Mouse (Mus musculus) MEL (cell line): Measurements from ENCODE around the gene Pde6d. TPM values are rescaled to one million over a fixed set of nuclear protein-coding genes. Genes with fewer than 3 reads are reported as not detected.
A peak's percentile ranks its signal among the peaks of the same experiment; 100 is the strongest.

ENCODE experiments used
- DNase-seq: peaks from one replicate; pipeline ENCODE4 v3.0.0; 2011; ENCODE audit warnings: low read depth, low spot score
- H3K27ac ChIP-seq: 2 replicates; pipeline ENCODE4 v1.5.1; 2012; ENCODE audit warnings: low read depth, mild to moderate bottlenecking, control low read depth, low read length, moderate library complexity; ENCODE audit not compliant: control insufficient read depth
- H3K27me3 ChIP-seq, 2 experiments: fragments of 150-350 bp in 1 of 2; sonication (generic) in 1 of 2; 2 replicates each; pipeline ENCODE4 v1.6.1; 2012; ENCODE audit warnings: low read length in 2 of 2, mild to moderate bottlenecking in 2 of 2, improper control_type of control experiment in 1 of 2, moderate library complexity in 1 of 2; ENCODE audit not compliant: insufficient read depth in 2 of 2, control insufficient read depth in 1 of 2
- H3K36me3 ChIP-seq, 2 experiments: 2 replicates each; pipeline ENCODE4 v1.6.1; 2012 to 2014; ENCODE audit warnings: low read length in 2 of 2, improper control_type of control experiment in 1 of 2, inconsistent platforms in 1 of 2, mild to moderate bottlenecking in 1 of 2; ENCODE audit not compliant: insufficient read depth in 2 of 2, control insufficient read depth in 1 of 2
- H3K4me1 ChIP-seq, 2 experiments: fragments of 150-350 bp in 1 of 2; sonication (generic) in 1 of 2; 2 replicates each; pipeline ENCODE4 v1.6.1; 2012; ENCODE audit warnings: low read length in 2 of 2, improper control_type of control experiment in 1 of 2, mild to moderate bottlenecking in 1 of 2; ENCODE audit not compliant: insufficient read depth in 2 of 2, control insufficient read depth in 1 of 2
- H3K4me3 ChIP-seq, 2 experiments: fragments of 150-350 bp in 1 of 2; sonication (generic) in 1 of 2; 2 replicates each; pipeline ENCODE4 v1.5.1; 2012; ENCODE audit warnings: low read depth in 2 of 2, low read length in 2 of 2, mild to moderate bottlenecking in 2 of 2, moderate library complexity in 2 of 2, control low read depth in 1 of 2, improper control_type of control experiment in 1 of 2; ENCODE audit not compliant: control insufficient read depth in 1 of 2, insufficient read depth in 1 of 2
- H3K79me2 ChIP-seq: 2 replicates; pipeline ENCODE4 v1.6.1; 2012; ENCODE audit warnings: mild to moderate bottlenecking, low read length, moderate library complexity; ENCODE audit not compliant: control insufficient read depth, poor library complexity, insufficient read depth
- H3K9ac ChIP-seq: 2 replicates; pipeline ENCODE4 v1.6.1; 2012; ENCODE audit warnings: low read depth, mild to moderate bottlenecking, control low read depth, low read length, moderate library complexity; ENCODE audit not compliant: control insufficient read depth, poor library complexity, severe bottlenecking
- H3K9me3 ChIP-seq: fragments of 150-350 bp; sonication (generic); replicated peaks from 2 replicates; pipeline ENCODE4 v1.6.1; 2012; ENCODE audit warnings: mild to moderate bottlenecking, low read length, improper control_type of control experiment, moderate library complexity; ENCODE audit not compliant: insufficient read depth
- CTCF ChIP-seq, 3 experiments: IDR thresholded peaks in 2 of 3; conservative IDR thresholded peaks in 1 of 3; 2 replicates each; pipeline ENCODE4 v1.5.1; 2011 to 2012; ENCODE audit warnings: low read length in 3 of 3, low read depth in 2 of 3, mild to moderate bottlenecking in 2 of 3, improper control_type of control experiment in 1 of 3, inconsistent platforms in 1 of 3, mixed read lengths in 1 of 3, moderate library complexity in 1 of 3; ENCODE audit not compliant: control insufficient read depth in 1 of 3, insufficient read depth in 1 of 3, poor library complexity in 1 of 3, severe bottlenecking in 1 of 3
- E2F4 ChIP-seq: IDR thresholded peaks from 2 replicates; pipeline ENCODE4 v1.6.1; 2011; ENCODE audit warnings: low read depth, low read length, improper control_type of control experiment, borderline replicate concordance
- EP300 ChIP-seq, 2 experiments: IDR thresholded peaks; 2 replicates each; pipeline ENCODE4 v1.6.1; 2011; ENCODE audit warnings: improper control_type of control experiment in 2 of 2, low read length in 2 of 2, low read depth in 1 of 2, mild to moderate bottlenecking in 1 of 2
- ETS1 ChIP-seq: IDR thresholded peaks from 2 replicates; pipeline ENCODE4 v1.6.1; 2012; ENCODE audit warnings: low read depth, mild to moderate bottlenecking, inconsistent platforms, low read length, improper control_type of control experiment, moderate library complexity
- GABPA ChIP-seq: IDR thresholded peaks from 2 replicates; pipeline ENCODE4 v1.6.1; 2012; ENCODE audit warnings: low read depth, mild to moderate bottlenecking, inconsistent platforms, low read length, improper control_type of control experiment, moderate library complexity
- HCFC1 ChIP-seq: IDR thresholded peaks from 2 replicates; pipeline ENCODE4 v1.6.1; 2012; ENCODE audit warnings: low read depth, mild to moderate bottlenecking, inconsistent platforms, low read length, improper control_type of control experiment, moderate library complexity
- KAT2A ChIP-seq: conservative IDR thresholded peaks from 2 replicates; pipeline ENCODE4 v1.6.1; 2012; ENCODE audit warnings: low read depth, low read length, improper control_type of control experiment, inconsistent platforms
- MAX ChIP-seq: IDR thresholded peaks from 2 replicates; pipeline ENCODE4 v1.6.1; 2011; ENCODE audit warnings: low read length, improper control_type of control experiment
- MXI1 ChIP-seq: IDR thresholded peaks from 2 replicates; pipeline ENCODE4 v1.6.1; 2011; ENCODE audit warnings: mild to moderate bottlenecking, low read depth, low read length, improper control_type of control experiment
- MYC ChIP-seq: IDR thresholded peaks from 2 replicates; pipeline ENCODE4 v1.6.1; 2011; ENCODE audit warnings: low read depth, mild to moderate bottlenecking, low read length, improper control_type of control experiment, moderate library complexity
- NELFE ChIP-seq: IDR thresholded peaks from 2 replicates; pipeline ENCODE4 v1.6.1; 2011; ENCODE audit warnings: low read depth, low read length, improper control_type of control experiment
- POLR2AphosphoS2 ChIP-seq: IDR thresholded peaks from 2 replicates; pipeline ENCODE4 v1.6.1; 2011; ENCODE audit warnings: low read length, improper control_type of control experiment
- RAD21 ChIP-seq: IDR thresholded peaks from 2 replicates; pipeline ENCODE4 v1.6.1; 2011; ENCODE audit warnings: mild to moderate bottlenecking, low read depth, low read length, improper control_type of control experiment
- SMC3 ChIP-seq: IDR thresholded peaks from 2 replicates; pipeline ENCODE4 v1.6.1; 2011; ENCODE audit warnings: low read depth, low read length, improper control_type of control experiment
- TBP ChIP-seq: IDR thresholded peaks from 2 replicates; pipeline ENCODE4 v1.8.0; 2011; ENCODE audit warnings: low read depth, low read length, improper control_type of control experiment
- TCF12 ChIP-seq: IDR thresholded peaks from 2 replicates; pipeline ENCODE4 v1.6.1; 2014; ENCODE audit warnings: low read depth, mild to moderate bottlenecking, inconsistent platforms, low read length, improper control_type of control experiment, moderate library complexity
- USF1 ChIP-seq: IDR thresholded peaks from 2 replicates; pipeline ENCODE4 v1.6.1; 2014; ENCODE audit warnings: low read depth, mild to moderate bottlenecking, inconsistent platforms, low read length, improper control_type of control experiment, moderate library complexity
- ZC3H11A ChIP-seq: IDR thresholded peaks from 2 replicates; pipeline ENCODE4 v1.6.1; 2012; ENCODE audit warnings: low read depth, mild to moderate bottlenecking, inconsistent platforms, low read length, improper control_type of control experiment
- ZMIZ1 ChIP-seq: IDR thresholded peaks from 2 replicates; pipeline ENCODE4 v1.6.1; 2012; ENCODE audit warnings: low read depth, mild to moderate bottlenecking, inconsistent platforms, low read length, improper control_type of control experiment, moderate library complexity
- polyA plus RNA-seq, 2 experiments: library from polyadenylated mRNA; stranded (reverse) in 1 of 2; unstranded in 1 of 2; fragments of >175 nt in 1 of 2; fragments of >200 nt in 1 of 2; gene quantifications; 2 replicates each; pipeline versions ENCODE4 v1.2.1 to v1.2.4; 2012; ENCODE audit warnings: low replicate concordance in 2 of 2, low read depth in 1 of 2; ENCODE audit not compliant: insufficient read length in 2 of 2, insufficient read depth in 1 of 2, missing spikeins in 1 of 2
- total RNA-seq: library from RNA; depleted of rRNA; stranded (reverse); fragments of 300-350 nt; gene quantifications from 2 replicates; pipeline ENCODE4 v1.2.3, GENCODE M21; 2012

The Pde6d gene
- total and polyA plus RNA-seq, 3 experiments = 13.4 to 79.9 TPM; not detected in 1

DNA sequence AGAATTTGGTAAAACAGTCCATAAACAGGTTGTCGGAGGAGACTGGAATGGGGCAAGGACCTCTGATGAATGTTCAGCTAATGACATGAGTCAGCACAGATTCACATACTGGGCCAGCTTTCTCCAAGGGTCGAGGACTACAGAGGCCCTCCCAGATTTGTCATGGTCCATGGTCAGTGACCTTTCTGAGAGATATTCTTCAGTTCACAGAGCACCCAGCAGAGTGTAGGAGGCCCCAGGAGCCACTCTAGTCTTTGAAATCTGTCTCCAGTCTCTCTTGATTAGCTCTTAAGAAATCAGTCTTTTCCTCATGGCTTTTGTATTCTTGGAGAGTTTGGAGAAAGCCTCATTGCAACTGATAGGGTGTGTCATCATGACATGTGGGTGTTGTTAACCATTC lies 39.9 kb upstream of the Pde6d start:
- TF ChIP-seq ETS1 (no peak), MXI1 (no peak), RAD21 (no peak), MAX (no peak), NELFE (no peak), USF1 (no peak), HCFC1 (no peak)
- TF ChIP-seq, all 39 proteins: peak for 0
- H3K27me3 ChIP-seq = no peaks in the 10 kb centered on the region
- no peaks in the 10 kb centered on the region for H3K9me3 ChIP-seq
- DNase-seq = no peak
- no peak overlapping the region for H3K27ac ChIP-seq
- H3K4me1 ChIP-seq = no peaks in the 10 kb centered on the region
- no peaks in the 10 kb centered on the region for H3K79me2 ChIP-seq
- H3K9ac ChIP-seq = no peak overlapping the region
- no peaks in the 10 kb centered on the region for H3K36me3 ChIP-seq
- H3K4me3 ChIP-seq = no peak overlapping the region

DNA sequence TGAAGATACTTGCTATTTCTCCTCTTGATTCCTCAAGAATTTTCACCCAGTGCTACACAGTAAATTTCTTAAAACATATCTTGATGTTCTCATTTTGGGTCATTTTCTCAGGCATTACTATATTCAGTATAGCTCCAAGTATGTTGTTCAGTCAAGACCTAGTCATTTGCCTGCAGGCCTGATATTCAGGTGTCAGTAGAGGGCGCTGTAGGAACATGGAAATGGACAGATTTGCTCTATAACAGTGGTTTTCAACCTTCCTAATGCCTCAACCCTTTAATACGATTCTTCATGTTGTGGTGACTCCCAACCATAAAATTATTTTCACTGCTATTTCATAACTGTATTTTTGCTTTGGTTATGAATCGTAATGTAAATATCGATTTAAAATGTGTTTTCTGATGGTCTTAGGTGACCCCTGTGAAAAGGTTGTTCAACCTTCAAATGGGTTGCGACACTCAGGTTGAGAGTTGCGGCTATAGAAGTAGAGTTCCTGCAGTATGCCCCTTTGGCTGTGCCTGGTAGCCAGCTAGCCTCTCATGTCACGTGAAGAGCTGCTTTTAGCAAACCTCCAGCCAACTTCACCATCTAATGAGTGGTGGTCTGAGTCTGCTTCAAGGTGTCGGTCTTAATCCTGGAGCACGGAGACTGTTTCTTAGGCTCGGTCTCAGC lies 36.2 kb upstream of the Pde6d start:
- no peaks in the 10 kb centered on the region for H3K9me3 ChIP-seq
- H3K27ac ChIP-seq = no peak overlapping the region
- TF ChIP-seq CTCF (IDR thresholded peaks at IDR 0.05 in 2 of 3, conservative IDR thresholded peaks at IDR 0.05 in 1 of 3; ENCODE audit: control insufficient read depth in 1 of 3, insufficient read depth in 1 of 3, low read depth in 2 of 3, low read length in 3 of 3, poor library complexity in 1 of 3, severe bottlenecking in 1 of 3) (peak; percentile 67 to 91 (median 82)), SMC3 (peak; percentile 83), ZC3H11A (peak; percentile 78), MAX (no peak), RAD21 (peak; percentile 92), POLR2AphosphoS2 (no peak)
- no peaks in the 10 kb centered on the region for H3K27me3 ChIP-seq
- no peaks in the 10 kb centered on the region for H3K36me3 ChIP-seq
- no peak overlapping the region for H3K4me3 ChIP-seq
- no peak overlapping the region for H3K9ac ChIP-seq
- DNase-seq = peak; percentile 81
- no peaks in the 10 kb centered on the region for H3K79me2 ChIP-seq
- no peaks in the 10 kb centered on the region for H3K4me1 ChIP-seq

DNA sequence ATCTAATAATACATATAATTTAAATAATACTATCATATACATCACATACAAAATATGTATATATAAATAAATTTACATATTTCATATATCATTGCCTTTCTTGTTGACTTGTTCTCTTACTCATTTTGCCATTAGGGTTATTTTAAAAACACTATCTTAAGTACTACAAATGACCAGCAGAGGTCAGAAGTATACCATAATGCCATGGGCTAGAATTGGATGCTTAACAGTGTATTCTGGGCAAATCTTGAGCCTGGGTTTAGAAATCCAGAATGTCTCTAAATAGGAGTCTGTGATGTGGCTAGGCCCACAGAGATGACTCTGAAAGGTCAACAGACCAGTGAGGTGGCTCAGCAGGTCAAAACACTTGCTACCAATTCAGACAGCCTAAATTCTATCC lies 31.8 kb upstream of the Pde6d start:
- H3K4me3 ChIP-seq = no peak overlapping the region
- TF ChIP-seq SMC3 = peak; percentile 68
- TF ChIP-seq TBP = no peak
- TF ChIP-seq E2F4 = no peak
- TF ChIP-seq ZMIZ1 = no peak
- no peak for TF ChIP-seq GABPA
- TF ChIP-seq TCF12 = no peak
- peak in 2 of 3 experiments; percentile 43 to 71; a peak in 4 of 6 replicates for TF ChIP-seq CTCF (IDR thresholded peaks at IDR 0.05 in 2 of 3, conservative IDR thresholded peaks at IDR 0.05 in 1 of 3; ENCODE audit: control insufficient read depth in 1 of 3, insufficient read depth in 1 of 3, low read depth in 2 of 3, low read length in 3 of 3, poor library complexity in 1 of 3, severe bottlenecking in 1 of 3)
- TF ChIP-seq KAT2A = no peak
- TF ChIP-seq RAD21 = peak; percentile 82
- no peak for TF ChIP-seq POLR2AphosphoS2
- no peak for TF ChIP-seq EP300 (IDR thresholded peaks at IDR 0.05; ENCODE audit: low read depth in 1 of 2, low read length in 2 of 2)
- TF ChIP-seq ZC3H11A = 0 out of 2 replicates have a peak, but pooled peaks have one; percentile 31
- TF ChIP-seq MYC = no peak
- TF ChIP-seq, all 39 proteins: peak for 4
- Histone ChIP-seq H3K9me3 (no peaks in the 10 kb centered on the region), H3K9ac (no peak overlapping the region), H3K36me3 (no peaks in the 10 kb centered on the region; a peak in 1 of 4 replicates), H3K27me3 (no peaks in the 10 kb centered on the region), H3K4me1 (no peaks in the 10 kb centered on the region), H3K27ac (no peak overlapping the region), H3K79me2 (no peaks in the 10 kb centered on the region)
- peak; percentile 61 for DNase-seq
